Mouse (Mus musculus) liver, adult 2 months (tissue): Measurements from ENCODE around the gene Ifitm3. TPM values are rescaled to one million over a fixed set of nuclear protein-coding genes. Genes with fewer than 3 reads are reported as not detected.

Source experiments
- DNase-seq: peaks from one replicate; pipeline ENCODE4 v3.0.0-alpha.2; 2011; ENCODE audit warnings: low read depth, low spot score; ENCODE audit errors: extremely low read depth
- H3K27ac ChIP-seq: fragments of 200-500 bp; replicated peaks from 2 replicates; pipeline ENCODE4 v1.5.1; 2012; ENCODE audit warnings: low read depth, mild to moderate bottlenecking, control low read depth, inconsistent platforms, low read length; ENCODE audit not compliant: insufficient read depth
- H3K27me3 ChIP-seq: fragments of 200-500 bp; 2 replicates; pipeline ENCODE4 v1.6.1; 2012; ENCODE audit warnings: mild to moderate bottlenecking, moderate library complexity, low read length, inconsistent platforms; ENCODE audit not compliant: control insufficient read depth, insufficient read depth
- H3K36me3 ChIP-seq: fragments of 200-500 bp; 2 replicates; pipeline ENCODE4 v1.6.1; 2012; ENCODE audit warnings: low read length, inconsistent platforms; ENCODE audit not compliant: control insufficient read depth, insufficient read depth
- H3K4me1 ChIP-seq: fragments of 200-500 bp; 2 replicates; pipeline ENCODE4 v1.6.1; 2011; ENCODE audit warnings: low read length; ENCODE audit not compliant: control insufficient read depth, insufficient read depth
- H3K4me3 ChIP-seq: fragments of 200-500 bp; 2 replicates; pipeline ENCODE4 v1.5.1; 2011; ENCODE audit warnings: low read depth, mild to moderate bottlenecking, control low read depth, low read length, moderate library complexity; ENCODE audit not compliant: insufficient read depth
- H3K79me2 ChIP-seq: fragments of 200-500 bp; 2 replicates; pipeline ENCODE4 v1.6.1; 2012; ENCODE audit warnings: inconsistent platforms, mild to moderate bottlenecking, low read length, moderate library complexity; ENCODE audit not compliant: control insufficient read depth, insufficient read depth
- H3K9ac ChIP-seq: fragments of 200-500 bp; 2 replicates; pipeline ENCODE4 v1.6.1; 2012; ENCODE audit warnings: low read depth, mild to moderate bottlenecking, control low read depth, inconsistent platforms, low read length
- CTCF ChIP-seq: fragments of 200-500 bp; IDR thresholded peaks from 2 replicates; pipeline ENCODE4 v1.5.1; 2011; ENCODE audit warnings: low read depth, low read length, control low read depth
- POLR2A ChIP-seq: fragments of 200-500 bp; IDR thresholded peaks from 2 replicates; pipeline ENCODE4 v1.6.1; 2011; ENCODE audit warnings: low read length, control low read depth; ENCODE audit not compliant: insufficient read depth; ENCODE audit errors: extremely low read depth
- WGBS: fragments of 180-500 bp; shearing (Covaris S2); methylation state at CpG from one replicate; pipeline ENCODE4 v1.1.7; 2018; 5-methylcytosine and 5-hydroxymethylcytosine counted together
- polyA plus RNA-seq: library from polyadenylated mRNA; depleted of rRNA; stranded (reverse); fragments of >200 nt; gene quantifications from 2 replicates; pipeline ENCODE4 v1.2.3, GENCODE M21; 2012; rRNA removed
- total RNA-seq: library from RNA; depleted of rRNA; stranded (reverse); fragments of >200 nt; gene quantifications from 2 replicates; pipeline ENCODE4 v1.2.3, GENCODE M21; 2014; rRNA removed

Ifitm3 gene
- 296 and 392 TPM in 2 replicates for total RNA-seq
- polyA plus RNA-seq: 848 and 1,254 TPM in 2 replicates

- peak within 1 kb of the TSS; percentile 80 for H3K4me3 ChIP-seq
- no peaks in the 10 kb centered on the region for H3K27me3 ChIP-seq
- no peaks in the 10 kb centered on the region for H3K36me3 ChIP-seq
- H3K4me1 ChIP-seq: peaks cover 20% of the 10 kb centered on the region
- WGBS: 2% methylated on average over 10 of the region's 10 CpGs
- peak; percentile 89 for DNase-seq
- H3K9ac ChIP-seq: peak within 1 kb of the TSS; percentile 89
- peaks cover 3% of the 10 kb centered on the region; the same call in 1 of the 2 replicates for H3K79me2 ChIP-seq
- peak within 1 kb of the TSS; percentile 92 for H3K27ac ChIP-seq
- TF ChIP-seq CTCF (no peak), POLR2A (peak; percentile 89)
Measured at GRCm38 (mm10) chr7:141010593-141010992, at the start of gene Ifitm3. Ifitm3 (minus strand) TSS chr7:141010770.

DNA sequence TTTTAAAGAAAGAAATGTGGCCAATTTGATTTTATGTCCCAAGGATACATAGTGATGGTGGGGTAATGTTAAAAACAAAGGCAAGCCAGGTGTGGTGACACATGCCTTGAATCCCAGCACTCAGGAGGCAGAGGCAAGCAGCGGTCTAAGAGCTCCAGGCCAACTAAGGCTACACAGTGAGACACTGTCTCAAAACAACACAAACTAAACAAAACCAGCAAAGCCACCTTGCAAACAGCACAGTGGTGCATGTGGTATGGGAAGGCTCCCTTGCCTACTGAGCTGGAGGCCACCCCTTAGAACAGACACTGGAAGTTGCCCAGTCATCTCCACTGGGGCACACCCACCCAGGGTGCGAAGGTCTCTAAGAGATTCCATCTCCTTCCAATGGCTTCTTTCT is 49.4 kb upstream of the Ifitm3 start:
- no peak for DNase-seq
- WGBS: 84% methylated on average over 2 of the region's 2 CpGs
- Histone ChIP-seq H3K27ac (no peak overlapping the region), H3K79me2 (no peaks in the 10 kb centered on the region), H3K4me1 (peaks cover 8% of the 10 kb centered on the region), H3K27me3 (peaks cover 10% of the 10 kb centered on the region), H3K36me3 (no peaks in the 10 kb centered on the region), H3K4me3 (no peak overlapping the region), H3K9ac (no peak overlapping the region)
- TF ChIP-seq CTCF: no peak
- TF ChIP-seq POLR2A: no peak

- Histone ChIP-seq H3K36me3 (no peaks in the 10 kb centered on the region), H3K27ac (no peak overlapping the region), H3K4me1 (peaks cover 2% of the 10 kb centered on the region; the same call in 1 of the 2 replicates), H3K9ac (no peak overlapping the region), H3K27me3 (peaks cover 10% of the 10 kb centered on the region), H3K4me3 (no peak overlapping the region), H3K79me2 (no peaks in the 10 kb centered on the region)
- TF ChIP-seq CTCF (no peak), POLR2A (no peak)
- DNase-seq: no peak
- WGBS: 90% methylated on average over 14 of the region's 14 CpGs
Measured at GRCm38 (mm10) chr7:141058601-141059341, 48.2 kb upstream of the Ifitm3 start.

GRCm38 (mm10) chr7:141057541-141057940 is 47.0 kb upstream of the Ifitm3 start:
- Histone ChIP-seq H3K27ac (no peak overlapping the region), H3K27me3 (peaks cover 10% of the 10 kb centered on the region), H3K79me2 (no peaks in the 10 kb centered on the region), H3K36me3 (no peaks in the 10 kb centered on the region), H3K9ac (no peak overlapping the region), H3K4me1 (peaks cover 7% of the 10 kb centered on the region), H3K4me3 (no peak overlapping the region)
- no peak for TF ChIP-seq CTCF
- TF ChIP-seq POLR2A: no peak
- peak; percentile 26 for DNase-seq
- WGBS: 90% methylated on average over 1 of the region's 1 CpGs

DNA sequence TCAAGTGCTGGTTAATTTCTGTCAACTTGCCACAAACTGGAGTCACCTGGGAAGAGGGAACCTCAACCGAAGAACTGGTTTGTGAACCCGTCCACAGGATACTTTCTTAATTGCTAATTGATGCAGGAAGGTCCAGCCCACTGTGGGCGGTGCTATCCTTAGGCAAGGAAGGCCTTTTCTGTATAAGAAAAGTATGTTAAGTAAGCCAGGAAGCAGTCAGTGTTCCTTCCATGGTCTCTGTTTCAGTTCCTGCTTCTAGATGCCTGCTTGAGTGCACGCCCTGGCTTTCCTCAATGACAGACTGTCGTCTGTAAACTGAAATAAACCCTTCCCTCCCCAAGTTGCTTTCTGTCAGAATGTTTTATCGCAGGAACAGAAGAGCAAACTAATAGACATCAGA is 46.4 kb upstream of the Ifitm3 start:
- TF ChIP-seq CTCF (no peak), POLR2A (no peak)
- H3K9ac ChIP-seq: no peak overlapping the region
- H3K79me2 ChIP-seq: no peaks in the 10 kb centered on the region
- H3K4me3 ChIP-seq: no peak overlapping the region
- H3K27me3 ChIP-seq: peaks cover 10% of the 10 kb centered on the region
- no peaks in the 10 kb centered on the region for H3K36me3 ChIP-seq
- H3K27ac ChIP-seq: no peak overlapping the region
- peak; percentile 15 for DNase-seq
- 85% methylated on average over 6 of the region's 6 CpGs for WGBS
- peaks cover 7% of the 10 kb centered on the region for H3K4me1 ChIP-seq

DNA sequence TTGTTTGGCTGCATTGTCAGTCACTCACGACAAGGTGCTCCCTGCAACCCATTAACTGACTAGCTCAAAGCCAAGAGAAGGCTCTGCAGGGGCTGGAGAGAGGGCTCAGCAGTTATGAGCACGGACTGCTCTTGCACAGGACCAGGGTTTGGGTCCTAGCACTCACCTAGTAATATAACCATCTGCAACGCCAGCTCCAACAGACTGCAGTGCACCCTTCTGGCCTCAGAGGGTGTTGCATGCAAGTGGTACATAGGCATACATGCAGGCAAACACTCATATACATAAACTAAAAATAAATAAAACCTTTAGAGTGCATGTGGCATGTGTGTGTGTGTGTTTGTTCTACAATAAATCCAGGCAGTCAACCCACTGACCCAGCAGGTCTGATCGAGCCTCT is 45.2 kb upstream of the Ifitm3 start:
- peak; percentile 16; the same call in 1 of the 2 replicates for TF ChIP-seq CTCF
- no peak for TF ChIP-seq POLR2A
- Histone ChIP-seq H3K9ac (no peak overlapping the region), H3K27me3 (peaks cover 5% of the 10 kb centered on the region), H3K27ac (no peak overlapping the region), H3K79me2 (no peaks in the 10 kb centered on the region), H3K4me1 (peaks cover 7% of the 10 kb centered on the region), H3K4me3 (no peak overlapping the region), H3K36me3 (no peaks in the 10 kb centered on the region)
- no peak for DNase-seq
- WGBS: 68% methylated on average over 4 of the region's 4 CpGs
